Mouse (Mus musculus): ENCODE results near the gene Nckap1l.

GRCm38 (mm10) chr15:103536456-103536855 lies 82.9 kb downstream of the Nckap1l start:
- TF ChIP-seq CTCF (IDR thresholded peaks at IDR 0.05; ENCODE audit: borderline replicate concordance, control insufficient read depth, extremely low read depth, insufficient read depth, low read length, poor library complexity) (no peak), POLR2A (IDR thresholded peaks at IDR 0.05; ENCODE audit: control insufficient read depth, extremely low read depth, insufficient read depth, low read length, poor library complexity) (no peak)
